Mouse (Mus musculus) hindbrain, embryonic 15.5 days (tissue): ENCODE measurements around the gene Ppox. TPM values are rescaled to one million over a fixed set of nuclear protein-coding genes. Genes with fewer than 3 reads are reported as not detected.
"Not testable (repeated sequence)": the region's sequence is repeated elsewhere in the genome, so short reads cannot be mapped to it uniquely, and the experiment has no call there.

Experiments used
- ATAC-seq: fragments of 200-750 bp; cut with Nextera tagmentation; 2 replicates; pipeline ENCODE4 v1.8.0; 2017; ENCODE audit warnings: low read depth, moderate number of reproducible peaks, moderate TSS enrichment; ENCODE audit not compliant: low FRiP score
- H3K27ac ChIP-seq: fragments of 300-500 bp; sonication (generic); replicated peaks from 2 replicates; pipeline ENCODE4 v1.5.1; 2015; ENCODE audit warnings: mild to moderate bottlenecking, inconsistent platforms
- H3K27me3 ChIP-seq: fragments of 300-500 bp; sonication (generic); 2 replicates; pipeline ENCODE4 v1.6.1; 2015; ENCODE audit warnings: control low read depth, inconsistent platforms
- H3K36me3 ChIP-seq: fragments of 300-500 bp; sonication (generic); 2 replicates; pipeline ENCODE4 v1.6.1; 2015; ENCODE audit warnings: control low read depth, inconsistent platforms
- H3K4me1 ChIP-seq: fragments of 300-500 bp; sonication (generic); replicated peaks from 2 replicates; pipeline ENCODE4 v1.6.1; 2015; ENCODE audit warnings: control low read depth, inconsistent platforms
- H3K4me2 ChIP-seq: fragments of 300-500 bp; sonication (generic); 2 replicates; pipeline ENCODE4 v1.6.1; 2015; ENCODE audit warnings: moderate library complexity, mild to moderate bottlenecking, inconsistent platforms
- H3K4me3 ChIP-seq: fragments of 300-500 bp; sonication (generic); 2 replicates; pipeline ENCODE4 v1.5.1; 2015; ENCODE audit warnings: mild to moderate bottlenecking, inconsistent platforms
- H3K9ac ChIP-seq: fragments of 300-500 bp; sonication (generic); 2 replicates; pipeline ENCODE4 v1.6.1; 2015; ENCODE audit warnings: inconsistent platforms
- H3K9me3 ChIP-seq: fragments of 300-500 bp; sonication (generic); 2 replicates; pipeline ENCODE4 v1.6.1; 2016; ENCODE audit warnings: control low read depth, inconsistent platforms
- WGBS: fragments of 180-500 bp; shearing (Covaris S2); methylation state at CpG from one replicate; pipeline ENCODE4 v1.1.7; 2015; 5-methylcytosine and 5-hydroxymethylcytosine counted together
- polyA plus RNA-seq: library from polyadenylated mRNA; unstranded; fragments of >200 nt; fragmentation: Nextera tagmentation; extraction: Ambion mirVana; gene quantifications from 2 replicates; pipeline ENCODE4 v1.2.1, GENCODE M21; 2015

Gene Ppox
- polyA plus RNA-seq, result 44.2 and 53.6 TPM in 2 replicates

- peaks cover 33% of the 10 kb centered on the region for H3K4me1 ChIP-seq
- under 1% methylated on average over 26 of the region's 26 CpGs for WGBS
- H3K27ac ChIP-seq, result peak within 1 kb of the TSS; percentile 78
- H3K9ac ChIP-seq, result peak within 1 kb of the TSS; percentile 61
- H3K4me3 ChIP-seq, result peak within 1 kb of the TSS; percentile 67
- peak; percentile 97 for ATAC-seq
- H3K4me2 ChIP-seq, result peak within 1 kb of the TSS; percentile 73
- H3K9me3 ChIP-seq, result no peaks in the 10 kb centered on the region
- H3K36me3 ChIP-seq, result peaks cover 43% of the 10 kb centered on the region
- H3K27me3 ChIP-seq, result no peaks in the 10 kb centered on the region
Measured at GRCm38 (mm10) chr1:171280916-171281527, at the start of gene Ppox. Ppox (minus strand) TSS chr1:171281186.

GRCm38 (mm10) chr1:171330216-171330560 lies 49.2 kb upstream of the Ppox start:
- H3K27ac ChIP-seq, result peak overlapping the region; percentile 99
- no peaks in the 10 kb centered on the region for H3K9me3 ChIP-seq
- no peaks in the 10 kb centered on the region for H3K27me3 ChIP-seq
- H3K36me3 ChIP-seq, result no peaks in the 10 kb centered on the region
- no peak for ATAC-seq
- H3K4me1 ChIP-seq, result peaks cover 33% of the 10 kb centered on the region
- peak overlapping the region; percentile 93 for H3K4me3 ChIP-seq
- H3K9ac ChIP-seq, result peak overlapping the region; percentile 91
- under 1% methylated on average over 4 of the region's 4 CpGs for WGBS
- H3K4me2 ChIP-seq, result peak overlapping the region; percentile 88

- H3K4me3 ChIP-seq, result peak overlapping the region; percentile 93
- peak overlapping the region; percentile 99 for H3K27ac ChIP-seq
- no peaks in the 10 kb centered on the region for H3K27me3 ChIP-seq
- H3K9ac ChIP-seq, result peak overlapping the region; percentile 91
- peak overlapping the region; percentile 88 for H3K4me2 ChIP-seq
- H3K4me1 ChIP-seq, result peaks cover 33% of the 10 kb centered on the region
- ATAC-seq, result peak; percentile 84
- no peaks in the 10 kb centered on the region for H3K36me3 ChIP-seq
- H3K9me3 ChIP-seq, result no peaks in the 10 kb centered on the region
- WGBS, result under 1% methylated on average over 42 of the region's 61 CpGs
Measured at GRCm38 (mm10) chr1:171329433-171330215, 48.6 kb upstream of the Ppox start.

GRCm38 (mm10) chr1:171328839-171329432 lies 48.0 kb upstream of the Ppox start, which contains the start of gene Dedd:
Dedd (plus strand) TSS chr1:171329145.
- Histone ChIP-seq H3K27ac (peak within 1 kb of the TSS; percentile 99), H3K4me3 (peak within 1 kb of the TSS; percentile 93), H3K9ac (peak within 1 kb of the TSS; percentile 91), H3K9me3 (no peaks in the 10 kb centered on the region), H3K36me3 (no peaks in the 10 kb centered on the region), H3K4me2 (peak within 1 kb of the TSS; percentile 88), H3K4me1 (peaks cover 33% of the 10 kb centered on the region), H3K27me3 (no peaks in the 10 kb centered on the region)
- ATAC-seq, result peak; percentile 96
- under 1% methylated on average over 47 of the region's 48 CpGs for WGBS

- H3K27me3 ChIP-seq, result no peaks in the 10 kb centered on the region
- H3K4me3 ChIP-seq, result peak overlapping the region; percentile 93
- peak overlapping the region; percentile 91 for H3K9ac ChIP-seq
- ATAC-seq, result peak; percentile 0; the same call in 1 of the 2 replicates
- peak overlapping the region; percentile 99 for H3K27ac ChIP-seq
- 29% methylated on average over 9 of the region's 9 CpGs for WGBS
- no peaks in the 10 kb centered on the region for H3K9me3 ChIP-seq
- H3K4me2 ChIP-seq, result peak overlapping the region; percentile 88
- H3K36me3 ChIP-seq, result no peaks in the 10 kb centered on the region
- peaks cover 30% of the 10 kb centered on the region for H3K4me1 ChIP-seq
Measured at GRCm38 (mm10) chr1:171328244-171328643, 47.3 kb upstream of the Ppox start.

GRCm38 (mm10) chr1:171326588-171326987 lies 45.6 kb upstream of the Ppox start:
- not testable (repeated sequence) for H3K27me3 ChIP-seq, H3K9ac ChIP-seq, H3K9me3 ChIP-seq, H3K4me2 ChIP-seq, H3K4me3 ChIP-seq, ATAC-seq, H3K36me3 ChIP-seq, H3K27ac ChIP-seq
- 85% methylated on average over 4 of the region's 4 CpGs for WGBS
- H3K4me1 ChIP-seq, result peaks cover 30% of the 10 kb centered on the region

- WGBS, result 92% methylated on average over 2 of the region's 2 CpGs
- no peak for ATAC-seq
- H3K9me3 ChIP-seq, result no peaks in the 10 kb centered on the region
- peaks cover 21% of the 10 kb centered on the region for H3K4me1 ChIP-seq
- H3K27ac ChIP-seq, result no peak overlapping the region
- no peak overlapping the region for H3K4me3 ChIP-seq
- no peak overlapping the region; the same call in 1 of the 2 replicates for H3K9ac ChIP-seq
- no peak overlapping the region for H3K4me2 ChIP-seq
- no peaks in the 10 kb centered on the region for H3K36me3 ChIP-seq
- H3K27me3 ChIP-seq, result no peaks in the 10 kb centered on the region
Measured at GRCm38 (mm10) chr1:171325571-171325970, 44.6 kb upstream of the Ppox start.

- no peak overlapping the region for H3K4me3 ChIP-seq
- H3K4me1 ChIP-seq, result peaks cover under 1% of the 10 kb centered on the region
- no peak; the same call in 1 of the 2 replicates for ATAC-seq
- no peaks in the 10 kb centered on the region for H3K9me3 ChIP-seq
- no peaks in the 10 kb centered on the region for H3K27me3 ChIP-seq
- H3K36me3 ChIP-seq, result no peaks in the 10 kb centered on the region
- H3K9ac ChIP-seq, result no peak overlapping the region
- H3K27ac ChIP-seq, result no peak overlapping the region
- WGBS, result 73% methylated on average over 1 of the region's 1 CpGs
- H3K4me2 ChIP-seq, result no peak overlapping the region
Measured at GRCm38 (mm10) chr1:171322012-171322411, 41.0 kb upstream of the Ppox start.

GRCm38 (mm10) chr1:171321415-171321814 lies 40.4 kb upstream of the Ppox start:
- no peaks in the 10 kb centered on the region for H3K9me3 ChIP-seq
- no peak overlapping the region for H3K4me3 ChIP-seq
- H3K27me3 ChIP-seq, result no peaks in the 10 kb centered on the region
- H3K4me2 ChIP-seq, result no peak overlapping the region
- no peak overlapping the region for H3K27ac ChIP-seq
- no peak overlapping the region for H3K9ac ChIP-seq
- H3K36me3 ChIP-seq, result no peaks in the 10 kb centered on the region
- no peaks in the 10 kb centered on the region for H3K4me1 ChIP-seq
- no peak for ATAC-seq

- no peak overlapping the region for H3K4me2 ChIP-seq
- WGBS, result 9% methylated on average over 5 of the region's 5 CpGs
Measured at GRCm38 (mm10) chr1:171320151-171320550, 39.2 kb upstream of the Ppox start.

GRCm38 (mm10) chr1:171319748-171320147 lies 38.8 kb upstream of the Ppox start:
- no peak for ATAC-seq
- Histone ChIP-seq H3K4me1 (no peaks in the 10 kb centered on the region), H3K4me2 (no peak overlapping the region), H3K4me3 (no peak overlapping the region), H3K9me3 (no peaks in the 10 kb centered on the region), H3K36me3 (no peaks in the 10 kb centered on the region), H3K9ac (no peak overlapping the region), H3K27ac (no peak overlapping the region), H3K27me3 (no peaks in the 10 kb centered on the region)
- WGBS, result 10% methylated on average over 7 of the region's 7 CpGs

More at GRCm38 (mm10) chr1:171320151-171320550, 39.2 kb upstream of the Ppox start:
- ATAC-seq, result no peak
- Histone ChIP-seq H3K4me1 (no peaks in the 10 kb centered on the region), H3K27me3 (no peaks in the 10 kb centered on the region), H3K27ac (no peak overlapping the region), H3K9me3 (no peaks in the 10 kb centered on the region), H3K36me3 (no peaks in the 10 kb centered on the region), H3K9ac (no peak overlapping the region), H3K4me3 (no peak overlapping the region)

- no peaks in the 10 kb centered on the region for H3K9me3 ChIP-seq
- no peak overlapping the region for H3K4me3 ChIP-seq
- H3K27me3 ChIP-seq, result no peaks in the 10 kb centered on the region
- H3K36me3 ChIP-seq, result no peaks in the 10 kb centered on the region
- ATAC-seq, result no peak
- 81% methylated on average over 2 of the region's 2 CpGs for WGBS
- H3K9ac ChIP-seq, result no peak overlapping the region
- H3K4me1 ChIP-seq, result no peaks in the 10 kb centered on the region
- no peak overlapping the region for H3K27ac ChIP-seq
- H3K4me2 ChIP-seq, result no peak overlapping the region
Measured at GRCm38 (mm10) chr1:171309321-171309720, 28.3 kb upstream of the Ppox start.
